Mouse (Mus musculus): ENCODE data around the gene Tctex1d4.

DNA sequence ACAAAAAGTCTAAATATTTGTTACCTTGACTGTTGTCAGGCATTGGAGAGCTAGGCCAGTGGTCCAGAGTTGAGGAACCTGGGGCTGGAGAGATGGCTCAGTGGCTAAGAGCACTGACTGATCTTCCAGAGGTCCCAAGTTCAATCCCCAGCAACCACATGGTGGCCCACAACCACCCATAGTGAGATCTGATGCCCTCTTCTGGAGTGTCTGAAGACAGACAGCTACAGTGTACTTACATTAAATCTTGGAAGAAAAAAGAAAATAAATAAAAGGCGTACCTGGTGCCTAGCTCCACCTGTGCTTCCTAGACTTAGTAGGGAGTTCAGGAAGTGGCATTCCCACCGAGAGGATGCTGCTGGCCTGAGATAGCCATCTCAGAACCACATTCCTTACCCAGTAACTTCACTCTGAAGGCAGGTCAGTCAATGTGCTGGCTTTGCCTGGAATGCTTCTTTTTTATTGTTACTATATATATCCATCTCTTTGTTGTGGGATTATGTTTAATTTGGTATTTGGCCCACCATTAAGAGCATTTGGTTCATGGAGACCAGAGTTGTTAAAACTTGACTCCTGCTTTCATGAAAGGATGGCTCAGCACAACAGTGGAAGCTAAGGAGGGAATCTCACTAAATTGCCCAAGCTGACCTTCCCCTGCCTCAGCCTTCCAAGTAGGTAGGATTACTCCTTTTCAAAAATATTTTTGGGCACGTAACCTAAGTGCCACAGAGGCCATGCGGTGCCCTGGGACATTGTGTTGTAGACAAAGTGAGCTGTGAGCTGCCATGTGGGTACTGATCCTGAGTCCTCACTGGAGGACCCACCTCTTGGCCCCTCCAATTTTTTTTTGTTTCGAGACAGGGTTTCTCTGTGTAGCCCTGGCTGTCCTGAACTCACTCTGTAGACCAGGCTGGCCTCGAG, 23.0 kb downstream of the Tctex1d4 start:
- no peak for TF ChIP-seq POLR2A (IDR thresholded peaks at IDR 0.05; ENCODE audit: insufficient read depth, low read depth, low read length)
- TF ChIP-seq CTCF (IDR thresholded peaks at IDR 0.05) = no peak
- TF ChIP-seq EP300 (IDR thresholded peaks at IDR 0.05; ENCODE audit: insufficient read depth, low read depth, low read length) = no peak

Data from heart, adult 2 months (tissue).